Comparison of ENCODE assay signal across 8 mouse cellular contexts in genomic region chr12:59132940-59133339, GRCm38 (mm10). TPM values are rescaled to one million over a fixed set of nuclear protein-coding genes. Genes with fewer than 3 reads are reported as not detected.
A peak's percentile ranks its signal among the peaks of the same experiment; 100 is the strongest.
DNase-seq lines count a peak whose midpoint lies in the region; ATAC-seq and TF ChIP-seq lines count a peak whose summit lies in the region.

No protein-coding gene starts in this region.

- H3K36me3 ChIP-seq in intestine, embryonic 15.5 days, result peaks cover 3% of the 10 kb centered on the region; the same call in 1 of the 2 replicates
- H3K36me3 ChIP-seq in lung, postnatal 0 days (ENCODE audit: insufficient read depth, low read length), result peaks cover 3% of the 10 kb centered on the region; the same call in 1 of the 2 replicates

- ATAC-seq in intestine, embryonic 15.5 days, result no peak
- no peak for ATAC-seq in lung, postnatal 0 days

- H3K9ac ChIP-seq in intestine, embryonic 15.5 days, result no peak overlapping the region
- no peak overlapping the region for H3K9ac ChIP-seq in lung, postnatal 0 days (replicated peaks; ENCODE audit: low read depth)

- H3K4me1 ChIP-seq in lung, adult 2 months (ENCODE audit: control insufficient read depth, insufficient read depth, low read length), result peaks cover 13% of the 10 kb centered on the region
- peaks cover 6% of the 10 kb centered on the region for H3K4me1 ChIP-seq in cerebellum, adult 2 months (ENCODE audit: control insufficient read depth, insufficient read depth, low read length)
- peaks cover 19% of the 10 kb centered on the region for H3K4me1 ChIP-seq in intestine, embryonic 15.5 days (replicated peaks)
- H3K4me1 ChIP-seq in lung, postnatal 0 days (ENCODE audit: insufficient read depth, low read depth, low read length), result peaks cover 6% of the 10 kb centered on the region; the same call in 1 of the 2 replicates

- 66% methylated on average over 7 of the region's 7 CpGs for WGBS in lung, adult 2 months
- 70% methylated on average over 7 of the region's 7 CpGs for WGBS in cerebellum, adult 2 months
- WGBS in intestine, embryonic 15.5 days, result 71% methylated on average over 7 of the region's 7 CpGs
- WGBS in lung, postnatal 0 days, result 65% methylated on average over 7 of the region's 7 CpGs

- no peak overlapping the region for H3K27ac ChIP-seq in cerebellum, adult 2 months (ENCODE audit: insufficient read depth, low read length)
- no peak overlapping the region for H3K27ac ChIP-seq in intestine, embryonic 15.5 days
- no peak overlapping the region for H3K27ac ChIP-seq in lung, postnatal 0 days (ENCODE audit: low read length)

- DNase-seq in lung, adult 2 months, result peak; percentile 12
- DNase-seq in lung, postnatal 10 days, result no peak
- DNase-seq in cerebellum, adult 2 months, result peak; percentile 17 to 23
- DNase-seq in lung, postnatal 0 days (ENCODE audit: low spot score), result peak; percentile 32
- no peak for DNase-seq in testis, postnatal 14 days (ENCODE audit: low spot score)
- DNase-seq in layer of hippocampus, adult 8-10 months (ENCODE audit: low spot score in 2 of 2), result no peak
- DNase-seq in right cerebral cortex, adult 18-20 months, result no peak

- H3K9me3 ChIP-seq in intestine, embryonic 15.5 days, result no peaks in the 10 kb centered on the region
- H3K9me3 ChIP-seq in lung, postnatal 0 days (ENCODE audit: low read length), result no peaks in the 10 kb centered on the region

- TF ChIP-seq POLR2A in lung, adult 2 months (IDR thresholded peaks at IDR 0.05; ENCODE audit: borderline replicate concordance, extremely low read depth, low read depth, low read length), result no peak
- TF ChIP-seq POLR2A in cerebellum, adult 2 months (IDR thresholded peaks at IDR 0.05; ENCODE audit: borderline replicate concordance, insufficient read depth, low read length), result no peak

- H3K4me2 ChIP-seq in intestine, embryonic 15.5 days (replicated peaks), result peak overlapping the region; percentile 83
- peak overlapping the region; percentile 84; the same call in 1 of the 2 replicates for H3K4me2 ChIP-seq in lung, postnatal 0 days (replicated peaks; ENCODE audit: low read depth, low read length)

- no peak for TF ChIP-seq CTCF in lung, adult 2 months (IDR thresholded peaks at IDR 0.05; ENCODE audit: insufficient read depth, low read length)
- peak; percentile 5; the same call in 1 of the 2 replicates for TF ChIP-seq CTCF in cerebellum, adult 2 months (IDR thresholded peaks at IDR 0.05; ENCODE audit: borderline replicate concordance, insufficient read depth, low read depth, low read length)
- peak; percentile 31 for TF ChIP-seq CTCF in lung, postnatal 0 days (IDR thresholded peaks at IDR 0.05)

- no peaks in the 10 kb centered on the region for H3K27me3 ChIP-seq in cerebellum, adult 2 months (ENCODE audit: control insufficient read depth, insufficient read depth, low read length)
- no peaks in the 10 kb centered on the region for H3K27me3 ChIP-seq in intestine, embryonic 15.5 days (replicated peaks)
- H3K27me3 ChIP-seq in lung, postnatal 0 days (replicated peaks; ENCODE audit: insufficient read depth, low read length), result no peaks in the 10 kb centered on the region

- H3K4me3 ChIP-seq in lung, adult 2 months (replicated peaks; ENCODE audit: extremely low read depth, low read depth, low read length), result no peak overlapping the region
- no peak overlapping the region for H3K4me3 ChIP-seq in cerebellum, adult 2 months (replicated peaks; ENCODE audit: insufficient read depth, low read depth, low read length)
- no peak overlapping the region; the same call in 1 of the 2 replicates for H3K4me3 ChIP-seq in intestine, embryonic 15.5 days (replicated peaks)
- no peak overlapping the region; the same call in 1 of the 2 replicates for H3K4me3 ChIP-seq in lung, postnatal 0 days (ENCODE audit: low read depth, low read length)

- no peak for TF ChIP-seq EP300 in lung, postnatal 0 days (IDR thresholded peaks at IDR 0.05)

RNA-seq across cellular contexts. Expression of gene Mia2, which starts 37.3 kb away (rescaled TPM):
- polyA plus RNA-seq in lung, adult 2 months (2012; rRNA removed), result 19.7 and 32.8 TPM in 2 replicates
- 59.2 and 59.8 TPM in 2 replicates for polyA plus RNA-seq in cerebellum, adult 2 months (2012; rRNA removed)
- polyA plus RNA-seq in intestine, embryonic 15.5 days (2015; fragmentation: Nextera tagmentation; extraction: Ambion mirVana), result 84.2 and 102 TPM in 2 replicates
- polyA plus RNA-seq in lung, postnatal 0 days (2015; fragmentation: Nextera tagmentation; extraction: Ambion mirVana), result 78.9 and 79.3 TPM in 2 replicates
- total RNA-seq in layer of hippocampus, adult 8-10 months (2022), result 10 to 100 TPM; 47.8 to 51.6 (median 49.6) TPM

Comparison
In these comparisons a context has a peak if more than half of its experiments do, and no peak if none do; other contexts are left out.
1. DNase-seq: peak in lung, adult 2 months (single experiment), cerebellum, adult 2 months (2 of 2) and lung, postnatal 0 days (single experiment); none in lung, postnatal 10 days (single experiment), testis, postnatal 14 days (single experiment), layer of hippocampus, adult 8-10 months (0 of 2) and right cerebral cortex, adult 18-20 months (single experiment).